Mouse (Mus musculus) midbrain, embryonic 11.5 days (tissue): Measurements from ENCODE around the gene B4galt4. TPM values are rescaled to one million over a fixed set of nuclear protein-coding genes. Genes with fewer than 3 reads are reported as not detected.
"Not testable (repeated sequence)": the region's sequence is repeated elsewhere in the genome, so short reads cannot be mapped to it uniquely, and the experiment has no call there.

ENCODE experiments used
- ATAC-seq: fragments of 200-750 bp; cut with Nextera tagmentation; 2 replicates; pipeline ENCODE4 v1.8.0; 2017; ENCODE audit warnings: moderate TSS enrichment, moderate library complexity; ENCODE audit not compliant: low FRiP score
- DNase-seq: peaks from one replicate; pipeline ENCODE4 v3.0.0; 2015; ENCODE audit warnings: low spot score; ENCODE audit errors: missing footprints
- H3K27ac ChIP-seq: fragments of 300-500 bp; sonication (generic); 2 replicates; pipeline ENCODE4 v1.5.1; 2014; ENCODE audit warnings: low read depth, low read length
- H3K27me3 ChIP-seq: fragments of 300-500 bp; sonication (generic); 2 replicates; pipeline ENCODE4 v1.6.1; 2014; ENCODE audit warnings: mild to moderate bottlenecking, low read length, moderate library complexity, mixed read lengths; ENCODE audit not compliant: control insufficient read depth, insufficient read depth
- H3K36me3 ChIP-seq: fragments of 300-500 bp; sonication (generic); 2 replicates; pipeline ENCODE4 v1.6.1; 2014; ENCODE audit warnings: mild to moderate bottlenecking, low read length, moderate library complexity, mixed read lengths; ENCODE audit not compliant: control insufficient read depth, insufficient read depth
- H3K4me1 ChIP-seq: fragments of 300-500 bp; sonication (generic); 2 replicates; pipeline ENCODE4 v1.6.1; 2014; ENCODE audit warnings: low read length; ENCODE audit not compliant: control insufficient read depth, insufficient read depth
- H3K4me2 ChIP-seq: fragments of 300-500 bp; sonication (generic); 2 replicates; pipeline ENCODE4 v1.6.1; 2014; ENCODE audit warnings: mild to moderate bottlenecking, moderate library complexity
- H3K4me3 ChIP-seq: fragments of 300-500 bp; sonication (generic); 2 replicates; pipeline ENCODE4 v1.5.1; 2014; ENCODE audit warnings: low read depth, low read length
- H3K9ac ChIP-seq: fragments of 300-500 bp; sonication (generic); 2 replicates; pipeline ENCODE4 v1.6.1; 2014; ENCODE audit warnings: low read length
- H3K9me3 ChIP-seq: fragments of 300-500 bp; sonication (generic); 2 replicates; pipeline ENCODE4 v1.6.1; 2016; ENCODE audit warnings: low read length; ENCODE audit not compliant: control insufficient read depth
- WGBS: fragments of 180-500 bp; shearing (Covaris S2); extraction: QIAGEN DNeasy Blood & Tissue Kit; methylation state at CpG from one replicate; pipeline ENCODE4 v1.1.7; 2014; 5-methylcytosine and 5-hydroxymethylcytosine counted together
- polyA plus RNA-seq: library from polyadenylated mRNA; unstranded; fragments of >200 nt; fragmentation: Nextera tagmentation; extraction: Ambion mirVana; gene quantifications from 2 replicates; pipeline ENCODE4 v1.2.1, GENCODE M21; 2014

Gene B4galt4
- polyA plus RNA-seq, 1 experiment from 2014 or later, result 29.9 TPM

DNA sequence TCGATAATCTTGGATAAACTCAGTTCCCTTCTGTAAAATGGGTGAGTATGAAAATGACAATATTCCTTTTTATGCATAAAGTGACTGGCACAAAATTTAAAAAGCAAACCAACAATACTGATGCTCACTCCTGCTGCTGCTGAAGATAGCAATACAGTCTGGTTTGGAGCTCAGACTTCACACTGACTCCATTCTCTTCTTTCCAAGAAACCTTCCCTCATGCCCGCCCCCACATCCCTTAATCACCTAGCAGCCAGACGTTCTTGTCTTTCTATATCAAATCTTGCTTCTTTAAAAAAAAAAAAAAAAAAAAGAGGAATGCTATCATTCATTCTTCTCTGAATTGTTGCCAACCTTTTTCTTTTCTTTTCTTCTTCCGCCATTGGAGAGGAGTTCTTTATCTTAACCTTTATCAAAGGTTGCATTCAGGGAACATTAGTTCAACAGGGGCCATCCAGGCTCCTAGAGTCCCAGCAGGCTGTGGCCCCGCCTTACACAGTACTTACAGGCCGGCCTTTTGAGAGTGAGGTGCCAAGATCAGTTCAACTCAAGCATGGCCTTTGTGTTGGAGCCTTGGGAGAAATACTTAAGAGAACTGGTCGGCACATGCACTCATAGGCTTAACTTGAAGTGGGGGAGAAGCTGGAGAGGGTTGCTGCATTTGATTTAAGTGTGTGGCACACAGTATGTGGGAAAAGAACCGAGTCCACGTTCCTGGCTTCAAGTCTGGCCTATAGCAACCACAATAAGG is 36.4 kb upstream of the B4galt4 start:
- Histone ChIP-seq H3K4me1 (peaks cover 3% of the 10 kb centered on the region; the same call in 1 of the 2 replicates), H3K9me3 (no peaks in the 10 kb centered on the region), H3K4me3 (no peak overlapping the region), H3K27ac (no peak overlapping the region), H3K27me3 (no peaks in the 10 kb centered on the region), H3K36me3 (no peaks in the 10 kb centered on the region), H3K4me2 (no peak overlapping the region), H3K9ac (no peak overlapping the region)
- WGBS, result 70% methylated on average over 9 of the region's 9 CpGs
- DNase-seq (no peak), ATAC-seq (no peak)

DNA sequence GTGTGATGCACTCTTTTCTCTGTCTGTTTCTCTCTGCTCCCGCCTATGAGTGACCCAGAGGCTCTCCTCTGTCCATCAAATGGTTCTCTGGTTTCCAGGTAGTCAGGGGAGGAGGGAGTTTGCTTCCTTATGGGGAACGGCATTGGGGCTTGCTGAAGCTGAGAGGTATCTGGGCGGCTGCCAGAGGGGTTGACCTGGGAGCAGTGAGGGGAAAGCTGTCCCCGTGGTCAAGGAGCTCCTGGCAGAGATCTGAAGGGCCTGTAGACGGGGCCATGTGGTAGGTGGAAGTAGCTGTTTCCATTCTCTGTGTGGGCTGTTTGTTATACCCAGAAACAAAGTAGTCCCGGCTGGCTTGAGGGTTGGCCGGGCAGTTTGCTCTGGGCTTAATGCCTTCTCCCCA is 35.3 kb upstream of the B4galt4 start:
- DNase-seq (no peak), ATAC-seq (no peak)
- no peak overlapping the region for H3K9ac ChIP-seq
- H3K4me3 ChIP-seq, result no peak overlapping the region
- H3K9me3 ChIP-seq, result no peaks in the 10 kb centered on the region
- 87% methylated on average over 7 of the region's 7 CpGs for WGBS
- no peak overlapping the region for H3K4me2 ChIP-seq
- no peaks in the 10 kb centered on the region for H3K36me3 ChIP-seq
- no peak overlapping the region for H3K27ac ChIP-seq
- peaks cover 5% of the 10 kb centered on the region; the same call in 1 of the 2 replicates for H3K27me3 ChIP-seq
- peaks cover 3% of the 10 kb centered on the region; the same call in 1 of the 2 replicates for H3K4me1 ChIP-seq

DNA sequence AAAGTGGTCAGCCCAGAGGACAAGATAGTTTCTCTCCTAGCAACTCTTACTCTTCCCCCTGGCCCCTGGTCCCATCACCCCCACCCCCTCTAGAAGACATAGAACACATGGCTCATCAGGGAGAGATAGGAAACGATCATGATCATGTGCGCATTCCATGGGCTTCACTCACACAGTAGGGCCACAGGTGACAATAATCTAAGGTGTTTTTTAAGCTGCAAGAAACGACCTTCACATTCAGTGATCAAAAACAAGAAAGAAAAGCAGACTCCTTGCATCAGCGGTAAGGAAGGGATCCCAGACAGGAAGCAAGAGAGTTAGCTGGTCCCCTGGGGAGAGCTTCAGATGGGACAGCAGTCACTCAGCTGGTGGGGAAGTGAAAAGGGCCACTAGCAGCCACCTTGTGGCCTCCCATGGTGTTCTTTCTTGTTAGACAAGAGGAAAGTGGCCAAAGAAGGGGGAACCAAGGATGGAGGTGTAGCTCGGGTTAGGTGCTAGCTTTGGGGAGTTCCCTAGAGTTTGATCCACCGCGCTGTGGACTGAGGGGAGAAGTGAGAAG is 33.0 kb upstream of the B4galt4 start:
- ATAC-seq (no peak), DNase-seq (no peak)
- Histone ChIP-seq H3K36me3 (no peaks in the 10 kb centered on the region), H3K4me3 (no peak overlapping the region), H3K9me3 (no peaks in the 10 kb centered on the region), H3K4me1 (no peaks in the 10 kb centered on the region; the same call in 1 of the 2 replicates), H3K27me3 (peaks cover 5% of the 10 kb centered on the region; the same call in 1 of the 2 replicates), H3K9ac (no peak overlapping the region), H3K4me2 (no peak overlapping the region), H3K27ac (no peak overlapping the region)
- WGBS, result 62% methylated on average over 7 of the region's 7 CpGs

DNA sequence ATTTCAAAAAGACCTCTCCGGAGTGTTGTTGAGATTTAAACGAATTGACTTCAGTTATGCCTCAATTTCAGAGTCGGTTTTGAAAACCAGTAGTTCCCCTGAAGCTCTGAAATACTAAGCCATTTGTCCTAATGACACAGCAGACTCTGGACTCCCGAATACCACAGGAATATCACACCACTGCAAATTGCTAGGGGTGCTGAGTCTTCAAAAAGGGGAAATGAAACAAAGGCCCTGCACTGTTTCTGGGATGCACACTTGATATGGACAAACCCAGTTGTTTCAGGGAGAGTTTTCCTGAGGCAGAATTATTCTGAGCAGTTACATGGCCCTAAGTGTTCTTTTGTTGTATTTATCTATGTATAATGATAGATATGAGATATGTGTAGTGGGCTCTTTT is 30.8 kb upstream of the B4galt4 start:
- Histone ChIP-seq H3K9ac (no peak overlapping the region), H3K27me3 (peaks cover 5% of the 10 kb centered on the region; the same call in 1 of the 2 replicates), H3K4me1 (no peaks in the 10 kb centered on the region; the same call in 1 of the 2 replicates), H3K36me3 (no peaks in the 10 kb centered on the region), H3K4me2 (no peak overlapping the region; the same call in 1 of the 2 replicates), H3K27ac (no peak overlapping the region), H3K9me3 (no peaks in the 10 kb centered on the region), H3K4me3 (no peak overlapping the region)
- ATAC-seq (no peak), DNase-seq (no peak)
- 78% methylated on average over 4 of the region's 4 CpGs for WGBS

DNA sequence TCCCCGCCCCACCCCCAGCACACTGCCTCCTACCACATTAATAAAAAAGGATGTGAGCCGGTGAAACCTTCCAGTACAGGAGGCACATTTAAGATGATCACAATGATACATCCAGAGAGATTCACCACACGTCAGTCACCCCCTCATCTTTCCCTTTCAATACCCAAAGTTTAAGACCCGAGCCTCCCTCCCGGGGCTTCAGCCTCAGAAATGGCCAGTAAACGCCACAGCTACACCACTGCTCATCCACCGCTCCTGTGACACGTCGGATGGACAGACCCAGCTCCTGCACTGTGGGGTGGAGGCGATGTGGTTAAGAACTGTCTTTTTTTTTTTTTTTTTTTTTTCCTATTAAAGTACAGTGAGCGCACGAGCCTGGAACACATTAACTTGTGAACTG is 30.0 kb upstream of the B4galt4 start:
- H3K9me3 ChIP-seq, result no peaks in the 10 kb centered on the region
- no peak overlapping the region for H3K27ac ChIP-seq
- DNase-seq (peak; percentile 92), ATAC-seq (peak; percentile 64)
- H3K27me3 ChIP-seq, result peaks cover 5% of the 10 kb centered on the region; the same call in 1 of the 2 replicates
- 8% methylated on average over 12 of the region's 12 CpGs for WGBS
- H3K36me3 ChIP-seq, result no peaks in the 10 kb centered on the region
- H3K4me3 ChIP-seq, result peak overlapping the region; percentile 58
- peak overlapping the region; percentile 87 for H3K4me2 ChIP-seq
- H3K4me1 ChIP-seq, result no peaks in the 10 kb centered on the region; the same call in 1 of the 2 replicates
- peak overlapping the region; percentile 79 for H3K9ac ChIP-seq

DNA sequence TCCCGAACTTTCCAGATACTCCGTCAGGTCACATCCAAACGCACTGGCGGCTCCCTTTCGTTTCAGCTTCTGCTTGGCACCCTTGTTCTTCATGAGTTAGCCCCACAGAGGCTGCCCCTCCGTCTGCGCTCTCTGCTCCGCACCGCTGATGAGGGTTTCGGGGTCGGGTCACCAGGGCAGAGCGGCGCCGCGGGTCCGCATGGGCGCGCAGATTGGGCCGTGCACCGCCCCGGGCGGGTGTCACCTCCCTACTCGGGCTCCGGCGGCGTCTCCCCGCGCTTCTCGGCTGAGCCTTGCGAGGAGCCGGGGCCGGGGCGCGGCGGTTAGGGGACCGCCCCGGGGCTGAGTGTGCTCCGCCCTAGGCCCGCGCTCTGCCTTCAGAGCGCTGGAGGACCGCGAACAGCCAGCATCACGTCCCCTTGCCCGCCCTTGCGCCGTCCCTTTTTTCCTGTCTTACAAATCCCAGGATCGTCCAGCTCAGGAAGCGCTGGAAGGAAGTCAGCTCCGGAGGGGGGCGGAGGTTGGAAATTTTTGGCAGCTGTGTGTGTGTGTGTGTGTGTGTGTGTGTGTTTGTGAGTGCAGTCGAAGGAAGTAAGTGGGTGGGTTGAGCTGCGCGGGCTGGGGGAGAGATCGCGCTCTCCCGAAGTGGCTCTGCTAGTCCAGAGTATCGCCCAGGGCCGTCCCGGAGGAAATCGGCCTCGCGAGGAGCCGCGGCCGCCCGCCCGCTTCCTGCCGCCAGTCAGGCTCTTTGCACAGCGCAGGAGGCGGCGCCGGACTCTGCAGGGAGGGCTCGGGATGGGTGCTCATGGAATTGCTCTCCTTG is 29.3 kb upstream of the B4galt4 start, which contains the start of gene Arhgap31:
TSS of gene Arhgap31 (minus strand) at position 694 of the 823 bp plus-strand sequence.
- H3K4me1 ChIP-seq, result no peaks in the 10 kb centered on the region; the same call in 1 of the 2 replicates
- peak within 1 kb of the TSS; percentile 87 for H3K4me2 ChIP-seq
- ATAC-seq (peak; percentile 90), DNase-seq (peak; percentile 97)
- peaks cover 5% of the 10 kb centered on the region; the same call in 1 of the 2 replicates for H3K27me3 ChIP-seq
- H3K9ac ChIP-seq, result peak within 1 kb of the TSS; percentile 79
- WGBS, result 0% methylated on average over 74 of the region's 74 CpGs
- H3K27ac ChIP-seq, result no peak within 1 kb of the TSS
- no peaks in the 10 kb centered on the region for H3K9me3 ChIP-seq
- peak within 1 kb of the TSS; percentile 58 for H3K4me3 ChIP-seq
- H3K36me3 ChIP-seq, result no peaks in the 10 kb centered on the region

DNA sequence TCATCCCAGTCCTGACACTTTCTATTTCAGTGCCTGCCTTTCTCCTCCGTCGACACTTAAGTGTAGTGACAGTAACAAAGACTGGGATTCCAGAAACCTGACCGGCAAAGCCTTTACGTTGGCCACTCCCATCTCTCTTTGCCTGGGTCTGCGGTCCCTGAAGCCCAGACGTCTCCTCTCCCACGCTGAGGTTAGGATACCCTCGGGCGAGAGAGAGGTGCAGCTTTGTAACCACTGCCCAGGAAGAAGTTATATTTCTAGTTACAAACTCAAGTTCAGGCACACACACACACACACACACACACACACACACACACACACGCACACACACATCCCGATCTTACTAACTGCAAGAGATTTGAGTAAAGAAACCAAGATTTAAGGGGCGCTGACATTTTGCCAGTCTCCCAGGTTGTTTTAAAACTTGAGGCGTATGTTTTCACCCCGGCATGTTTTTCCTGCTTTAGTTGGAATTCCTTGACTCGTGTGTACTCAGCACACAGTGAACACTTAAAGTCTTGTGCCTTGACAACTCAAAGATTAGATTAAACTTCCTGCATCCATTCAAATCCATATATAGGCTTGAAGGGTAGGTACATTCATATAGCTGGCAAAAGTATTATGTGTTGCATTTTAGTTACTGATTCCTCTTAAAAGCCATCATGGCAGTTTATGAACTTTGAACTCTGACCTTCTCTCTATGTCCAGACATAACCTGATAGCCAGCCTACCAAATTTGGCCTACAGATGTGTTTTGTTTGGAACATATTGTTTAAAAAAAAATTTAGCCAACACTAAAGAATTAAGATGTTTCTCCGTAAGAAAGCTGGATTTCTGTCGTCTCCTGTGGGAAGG is 28.4 kb upstream of the B4galt4 start:
- no peaks in the 10 kb centered on the region; the same call in 1 of the 2 replicates for H3K4me1 ChIP-seq
- peak overlapping the region; percentile 79 for H3K9ac ChIP-seq
- no peak overlapping the region for H3K27ac ChIP-seq
- H3K4me3 ChIP-seq, result peak overlapping the region; percentile 58
- H3K9me3 ChIP-seq, result no peaks in the 10 kb centered on the region
- 37% methylated on average over 17 of the region's 17 CpGs for WGBS
- peak; percentile 88 for DNase-seq
- H3K27me3 ChIP-seq, result peaks cover 5% of the 10 kb centered on the region; the same call in 1 of the 2 replicates
- ATAC-seq, result peak; percentile 61
- peak overlapping the region; percentile 87 for H3K4me2 ChIP-seq
- no peaks in the 10 kb centered on the region for H3K36me3 ChIP-seq

DNA sequence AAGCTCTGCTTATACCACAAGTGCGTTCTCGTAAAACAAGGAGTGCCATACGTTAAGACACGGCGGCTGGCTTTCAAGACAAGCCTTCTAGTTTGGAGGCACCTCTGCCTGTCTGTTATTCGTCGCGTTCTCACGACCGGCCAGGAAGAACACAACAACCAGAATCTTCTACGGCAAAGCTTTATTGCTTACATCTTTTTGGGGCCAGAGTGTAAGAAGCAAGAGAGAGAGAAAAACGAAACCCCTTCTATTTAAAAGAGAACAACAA is 27.9 kb upstream of the B4galt4 start:
- not testable (repeated sequence) for H3K36me3 ChIP-seq, H3K4me1 ChIP-seq, H3K4me3 ChIP-seq, H3K9me3 ChIP-seq, ATAC-seq, H3K27ac ChIP-seq, DNase-seq, H3K9ac ChIP-seq, H3K27me3 ChIP-seq
- H3K4me2 ChIP-seq, result peak overlapping the region; percentile 10; the same call in 1 of the 2 replicates
- 66% methylated on average over 11 of the region's 12 CpGs for WGBS
